10 mouse cellular contexts compared by ENCODE assay signal in the genomic region with DNA sequence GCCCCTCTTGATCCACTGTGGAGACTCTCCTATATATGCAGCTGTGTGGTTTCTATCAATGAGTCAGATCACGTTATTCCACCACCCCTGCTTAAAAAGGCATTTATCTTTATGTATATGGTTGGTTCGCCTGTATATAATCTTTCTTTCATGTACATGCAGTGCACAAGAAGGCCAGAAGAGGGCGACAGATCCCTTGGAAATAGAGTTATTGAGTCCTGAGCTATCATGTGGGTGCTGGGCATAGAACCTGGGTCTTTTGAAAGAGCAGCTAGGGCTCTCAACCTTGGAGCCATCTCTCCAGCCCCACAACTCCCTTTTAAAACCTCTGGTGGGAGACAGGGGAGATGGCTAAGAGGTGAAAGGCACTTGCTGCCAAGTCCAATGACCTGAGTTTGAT. TPM values are rescaled to one million over a fixed set of nuclear protein-coding genes. Genes with fewer than 3 reads are reported as not detected.
DNase-seq lines count a peak whose midpoint lies in the region; ATAC-seq and TF ChIP-seq lines count a peak whose summit lies in the region.
"Had no signal": no experiment of that assay in that cellular context is flagged by ENCODE, and none has a peak within 500 bp of the region (broad histone marks: within the 10 kb centered on the region; RNA-seq: fewer than 3 reads in every experiment).

No protein-coding gene starts in this region.

- no peak for TF ChIP-seq POLR2A in CH12.LX (IDR thresholded peaks at IDR 0.05; ENCODE audit: low read depth, low read length)

- H3K9me3 ChIP-seq in kidney, embryonic 16.5 days (ENCODE audit: low read length): no peaks in the 10 kb centered on the region
- peaks cover 10% of the 10 kb centered on the region for H3K9me3 ChIP-seq in CH12.LX (replicated peaks; ENCODE audit: low read length)
- H3K9me3 ChIP-seq: embryonic facial prominence, embryonic 12.5 days; neural tube, embryonic 12.5 days had no signal

- DNase-seq in kidney, adult 18-20 months: peak; percentile 36
- peak; percentile 38 for DNase-seq in CH12.LX (ENCODE audit: extremely low read depth)
- DNase-seq in adipocyte (ENCODE audit: low spot score): peak; percentile 3
- DNase-seq in lung, postnatal 14 days: peak; percentile 38
- DNase-seq in urinary bladder, postnatal 14 days (ENCODE audit: low spot score): no peak

- no peak overlapping the region for H3K4me3 ChIP-seq in kidney, embryonic 16.5 days (ENCODE audit: low read length)
- no peak overlapping the region for H3K4me3 ChIP-seq in CH12.LX (replicated peaks in 1 of 3; ENCODE audit: low read depth in 2 of 3, low read length in 2 of 3, poor library complexity in 1 of 3)
- H3K4me3 ChIP-seq: embryonic facial prominence, embryonic 12.5 days; neural tube, embryonic 12.5 days had no signal

- no peaks in the 10 kb centered on the region for H3K36me3 ChIP-seq in kidney, embryonic 16.5 days (ENCODE audit: insufficient read depth, low read length)
- H3K36me3 ChIP-seq in CH12.LX (replicated peaks in 1 of 2; ENCODE audit: control insufficient read depth in 1 of 2, insufficient read depth in 1 of 2, low read length in 1 of 2): no peaks in the 10 kb centered on the region
- H3K36me3 ChIP-seq: embryonic facial prominence, embryonic 12.5 days; neural tube, embryonic 12.5 days had no signal

- WGBS in kidney, embryonic 16.5 days: 33% methylated on average over 3 of the region's 3 CpGs

- no peak for ATAC-seq in kidney, embryonic 16.5 days (ENCODE audit: low FRiP score, low TSS enrichment)
- ATAC-seq in frontal cortex, adult (ENCODE audit: low TSS enrichment): no peak
- ATAC-seq in erythroblast, adult 5-6 weeks (replicated peaks; ENCODE audit: low FRiP score, poor library complexity, severe bottlenecking): no peak

- no peaks in the 10 kb centered on the region for H3K4me1 ChIP-seq in kidney, embryonic 16.5 days (ENCODE audit: insufficient read depth, low read length)
- peaks cover 0 to 3% of the 10 kb centered on the region in 2 experiments; a peak in 1 of 4 replicates for H3K4me1 ChIP-seq in CH12.LX (ENCODE audit: control insufficient read depth in 1 of 2, insufficient read depth in 2 of 2)
- H3K4me1 ChIP-seq: embryonic facial prominence, embryonic 12.5 days; neural tube, embryonic 12.5 days had no signal

- dilution Hi-C loops in CH12.LX (cut with MboI; ENCODE audit: extremely low pct_ligation_motif_present, extremely low pct_unique_long_range_greater_than_20kb, low sequenced_read_pairs): no loop called here

- TF ChIP-seq EP300 in CH12.LX (IDR thresholded peaks at IDR 0.05; ENCODE audit: low read length): no peak

- in situ Hi-C loops in CH12.LX (cut with MboI; ENCODE audit: low pct_ligation_motif_present, low pct_unique_long_range_greater_than_20kb, low sequenced_read_pairs): no loop called here

- no peaks in the 10 kb centered on the region for H3K79me2 ChIP-seq in CH12.LX (replicated peaks; ENCODE audit: control insufficient read depth, extremely low read depth, insufficient read depth, poor library complexity, severe bottlenecking)

- H3K9ac ChIP-seq in kidney, embryonic 16.5 days (replicated peaks; ENCODE audit: low read length): no peak overlapping the region
- H3K9ac ChIP-seq in CH12.LX (ENCODE audit: insufficient read depth, low read depth): no peak overlapping the region
- H3K9ac ChIP-seq: embryonic facial prominence, embryonic 12.5 days; neural tube, embryonic 12.5 days had no signal

- peak; percentile 46 for TF ChIP-seq RAD21 in CH12.LX (IDR thresholded peaks at IDR 0.05; ENCODE audit: low read depth, low read length)

- no peaks in the 10 kb centered on the region for H3K27me3 ChIP-seq in kidney, embryonic 16.5 days (ENCODE audit: insufficient read depth, low read length)
- peaks cover 41% of the 10 kb centered on the region for H3K27me3 ChIP-seq in CH12.LX (replicated peaks)
- H3K27me3 ChIP-seq: embryonic facial prominence, embryonic 12.5 days; neural tube, embryonic 12.5 days had no signal

- H3K4me2 ChIP-seq in kidney, embryonic 16.5 days (replicated peaks; ENCODE audit: low read depth, low read length): no peak overlapping the region
- H3K4me2 ChIP-seq in CH12.LX (ENCODE audit: insufficient read depth, low read depth, poor library complexity, severe bottlenecking): no peak overlapping the region
- H3K4me2 ChIP-seq: embryonic facial prominence, embryonic 12.5 days; neural tube, embryonic 12.5 days had no signal

- no peak overlapping the region for H3K27ac ChIP-seq in kidney, embryonic 16.5 days (ENCODE audit: low read length)
- H3K27ac ChIP-seq in CH12.LX (ENCODE audit: insufficient read depth, low read depth): no peak overlapping the region
- H3K27ac ChIP-seq: embryonic facial prominence, embryonic 12.5 days; neural tube, embryonic 12.5 days had no signal

- peak; percentile 53 to 56 for TF ChIP-seq CTCF in CH12.LX (conservative IDR thresholded peaks at IDR 0.05 in 1 of 2, IDR thresholded peaks at IDR 0.05 in 1 of 2; ENCODE audit: low read depth in 2 of 2, low read length in 2 of 2)

TF ChIP-seq in CH12.LX, 34 proteins besides CTCF, POLR2A, EP300 and RAD21:
- TF ChIP-seq CHD2 (IDR thresholded peaks at IDR 0.05; ENCODE audit: low read length): no peak
- TF ChIP-seq SMC3 (IDR thresholded peaks at IDR 0.05; ENCODE audit: low read depth, low read length): peak; percentile 41
TF ChIP-seq in CH12.LX: peak in this region for 1.

RNA-seq across cellular contexts. Expression of a gene that starts 32.9 kb away (rescaled TPM):
- 329 and 342 TPM in 2 replicates for polyA plus RNA-seq in kidney, embryonic 16.5 days (2015; fragmentation: Nextera tagmentation; extraction: Ambion mirVana)
- total RNA-seq in CH12.LX (2012; rRNA removed) (55.8 and 61.7 TPM in 2 replicates), CH12.LX (2014; rRNA removed) (53.8 and 59.0 TPM in 2 replicates)
- polyA plus RNA-seq in CH12.LX (2012; ENCODE audit: insufficient read length, low read depth): 66.9 and 89.0 TPM in 2 replicates
- 28.6 and 34.9 TPM in 2 replicates for total RNA-seq in erythroblast, adult 5-6 weeks (2015; ENCODE audit: low replicate concordance)
- total RNA-seq in erythroblast, adult 5-6 weeks (2017; ENCODE audit: low replicate concordance): 23.7 and 25.0 TPM in 2 replicates
